Mouse (Mus musculus) liver, adult 2 months (tissue): Measurements from ENCODE around the gene Ehmt2. TPM values are rescaled to one million over a fixed set of nuclear protein-coding genes. Genes with fewer than 3 reads are reported as not detected.

Experiments
- DNase-seq: peaks from one replicate; pipeline ENCODE4 v3.0.0-alpha.2; 2011; ENCODE audit warnings: low read depth, low spot score; ENCODE audit errors: extremely low read depth
- H3K27ac ChIP-seq: fragments of 200-500 bp; replicated peaks from 2 replicates; pipeline ENCODE4 v1.5.1; 2012; ENCODE audit warnings: low read depth, mild to moderate bottlenecking, control low read depth, inconsistent platforms, low read length; ENCODE audit not compliant: insufficient read depth
- H3K27me3 ChIP-seq: fragments of 200-500 bp; 2 replicates; pipeline ENCODE4 v1.6.1; 2012; ENCODE audit warnings: mild to moderate bottlenecking, moderate library complexity, low read length, inconsistent platforms; ENCODE audit not compliant: control insufficient read depth, insufficient read depth
- H3K36me3 ChIP-seq: fragments of 200-500 bp; 2 replicates; pipeline ENCODE4 v1.6.1; 2012; ENCODE audit warnings: low read length, inconsistent platforms; ENCODE audit not compliant: control insufficient read depth, insufficient read depth
- H3K4me1 ChIP-seq: fragments of 200-500 bp; 2 replicates; pipeline ENCODE4 v1.6.1; 2011; ENCODE audit warnings: low read length; ENCODE audit not compliant: control insufficient read depth, insufficient read depth
- H3K4me3 ChIP-seq: fragments of 200-500 bp; 2 replicates; pipeline ENCODE4 v1.5.1; 2011; ENCODE audit warnings: low read depth, mild to moderate bottlenecking, control low read depth, low read length, moderate library complexity; ENCODE audit not compliant: insufficient read depth
- H3K79me2 ChIP-seq: fragments of 200-500 bp; 2 replicates; pipeline ENCODE4 v1.6.1; 2012; ENCODE audit warnings: inconsistent platforms, mild to moderate bottlenecking, low read length, moderate library complexity; ENCODE audit not compliant: control insufficient read depth, insufficient read depth
- H3K9ac ChIP-seq: fragments of 200-500 bp; 2 replicates; pipeline ENCODE4 v1.6.1; 2012; ENCODE audit warnings: low read depth, mild to moderate bottlenecking, control low read depth, inconsistent platforms, low read length
- CTCF ChIP-seq: fragments of 200-500 bp; IDR thresholded peaks from 2 replicates; pipeline ENCODE4 v1.5.1; 2011; ENCODE audit warnings: low read depth, low read length, control low read depth
- POLR2A ChIP-seq: fragments of 200-500 bp; IDR thresholded peaks from 2 replicates; pipeline ENCODE4 v1.6.1; 2011; ENCODE audit warnings: low read length, control low read depth; ENCODE audit not compliant: insufficient read depth; ENCODE audit errors: extremely low read depth
- WGBS: fragments of 180-500 bp; shearing (Covaris S2); methylation state at CpG from one replicate; pipeline ENCODE4 v1.1.7; 2018; 5-methylcytosine and 5-hydroxymethylcytosine counted together
- polyA plus RNA-seq: library from polyadenylated mRNA; depleted of rRNA; stranded (reverse); fragments of >200 nt; gene quantifications from 2 replicates; pipeline ENCODE4 v1.2.3, GENCODE M21; 2012
- total RNA-seq: library from RNA; depleted of rRNA; stranded (reverse); fragments of >200 nt; gene quantifications from 2 replicates; pipeline ENCODE4 v1.2.3, GENCODE M21; 2014

The Ehmt2 gene
- total and polyA plus RNA-seq, 2 experiments: 45.2 to 103 TPM

GRCm38 (mm10) chr17:34855825-34856224 is 42.4 kb upstream of the Ehmt2 start:
- DNase-seq: peak; percentile 25
- peaks cover 53% of the 10 kb centered on the region for H3K36me3 ChIP-seq

GRCm38 (mm10) chr17:34858670-34859069 is 39.6 kb upstream of the Ehmt2 start:
- DNase-seq: no peak
- Histone ChIP-seq H3K4me1 (peaks cover 48% of the 10 kb centered on the region), H3K9ac (no peak overlapping the region), H3K79me2 (peaks cover 4% of the 10 kb centered on the region; the same call in 1 of the 2 replicates), H3K36me3 (peaks cover 50% of the 10 kb centered on the region), H3K4me3 (no peak overlapping the region), H3K27me3 (no peaks in the 10 kb centered on the region), H3K27ac (peak overlapping the region; percentile 32)
- WGBS: 65% methylated on average over 4 of the region's 4 CpGs
- TF ChIP-seq CTCF: no peak
- no peak for TF ChIP-seq POLR2A

More at GRCm38 (mm10) chr17:34855825-34856224, 42.4 kb upstream of the Ehmt2 start:
- Histone ChIP-seq H3K4me3 (no peak overlapping the region), H3K4me1 (peaks cover 53% of the 10 kb centered on the region), H3K9ac (peak overlapping the region; percentile 9; the same call in 1 of the 2 replicates), H3K79me2 (no peaks in the 10 kb centered on the region), H3K27me3 (no peaks in the 10 kb centered on the region), H3K27ac (peak overlapping the region; percentile 24; the same call in 1 of the 2 replicates)
- WGBS: 18% methylated on average over 3 of the region's 3 CpGs
- TF ChIP-seq CTCF: peak; percentile 87
- TF ChIP-seq POLR2A: no peak

GRCm38 (mm10) chr17:34860514-34860913 is 37.8 kb upstream of the Ehmt2 start:
- Histone ChIP-seq H3K4me3 (peak overlapping the region; percentile 76), H3K36me3 (peaks cover 52% of the 10 kb centered on the region), H3K27ac (peak overlapping the region; percentile 99), H3K4me1 (peaks cover 48% of the 10 kb centered on the region), H3K27me3 (no peaks in the 10 kb centered on the region), H3K9ac (peak overlapping the region; percentile 80), H3K79me2 (peaks cover 4% of the 10 kb centered on the region; the same call in 1 of the 2 replicates)
- 30% methylated on average over 9 of the region's 9 CpGs for WGBS
- DNase-seq: peak; percentile 81
- no peak for TF ChIP-seq CTCF
- no peak for TF ChIP-seq POLR2A

GRCm38 (mm10) chr17:34861704-34862415 is 36.4 kb upstream of the Ehmt2 start:
- WGBS: 22% methylated on average over 13 of the region's 13 CpGs
- DNase-seq: peak; percentile 98
- H3K4me3 ChIP-seq: peak overlapping the region; percentile 76
- H3K36me3 ChIP-seq: peaks cover 49% of the 10 kb centered on the region
- peaks cover 47% of the 10 kb centered on the region for H3K4me1 ChIP-seq
- peak overlapping the region; percentile 99 for H3K27ac ChIP-seq
- peak overlapping the region; percentile 80 for H3K9ac ChIP-seq
- peaks cover 4% of the 10 kb centered on the region; the same call in 1 of the 2 replicates for H3K79me2 ChIP-seq
- H3K27me3 ChIP-seq: no peaks in the 10 kb centered on the region
- TF ChIP-seq POLR2A (peak; percentile 60; the same call in 1 of the 2 replicates), CTCF (no peak)

- H3K9ac ChIP-seq: peak within 1 kb of the TSS; percentile 80
- peaks cover 4% of the 10 kb centered on the region; the same call in 1 of the 2 replicates for H3K79me2 ChIP-seq
- H3K36me3 ChIP-seq: peaks cover 44% of the 10 kb centered on the region
- peak; percentile 97 for DNase-seq
- peaks cover 41% of the 10 kb centered on the region for H3K4me1 ChIP-seq
- H3K27ac ChIP-seq: peak within 1 kb of the TSS; percentile 99
- peak within 1 kb of the TSS; percentile 76 for H3K4me3 ChIP-seq
- H3K27me3 ChIP-seq: no peaks in the 10 kb centered on the region
- WGBS: 8% methylated on average over 8 of the region's 8 CpGs
- TF ChIP-seq CTCF (no peak), POLR2A (no peak)
These were observed 35.7 kb upstream of the Ehmt2 start, which contains the start of gene Cfb for GRCm38 (mm10) chr17:34862416-34863081. Cfb (minus strand) TSS chr17:34862518.
